Mouse (Mus musculus) bone marrow, adult 2 months (tissue): ENCODE data around the gene Kank1. TPM values are rescaled to one million over a fixed set of nuclear protein-coding genes. Genes with fewer than 3 reads are reported as not detected.

Experiments used
- H3K27ac ChIP-seq: fragments of 200-500 bp; 2 replicates; pipeline ENCODE4 v1.5.1; 2012; ENCODE audit warnings: low read depth, mild to moderate bottlenecking, control low read depth, inconsistent platforms, low read length; ENCODE audit not compliant: control insufficient read depth, poor library complexity, insufficient read depth
- H3K4me1 ChIP-seq: fragments of 200-500 bp; 2 replicates; pipeline ENCODE4 v1.6.1; 2011; ENCODE audit warnings: low read length; ENCODE audit not compliant: control insufficient read depth, insufficient read depth
- H3K4me3 ChIP-seq: fragments of 200-500 bp; replicated peaks from 2 replicates; pipeline ENCODE3; 2011; ENCODE audit warnings: mild to moderate bottlenecking, low read depth, low read length, control low read depth; ENCODE audit not compliant: control insufficient read depth
- CTCF ChIP-seq: fragments of 200-500 bp; IDR thresholded peaks from 2 replicates; pipeline ENCODE4 v1.5.1; 2011; ENCODE audit warnings: low read length, control low read depth; ENCODE audit not compliant: control insufficient read depth, insufficient read depth
- POLR2A ChIP-seq: fragments of 200-500 bp; IDR thresholded peaks from 2 replicates; pipeline ENCODE4 v1.6.1; 2011; ENCODE audit warnings: low read depth, mild to moderate bottlenecking, control low read depth, low read length, borderline replicate concordance; ENCODE audit not compliant: control insufficient read depth
- WGBS: fragments of 180-500 bp; shearing (Covaris S2); methylation state at CpG from one replicate; pipeline ENCODE4 v1.1.7; 2018; 5-methylcytosine and 5-hydroxymethylcytosine counted together
- polyA plus RNA-seq: library from polyadenylated mRNA; stranded (reverse); fragments of >200 nt; gene quantifications from 2 replicates; pipeline ENCODE4 v1.2.4, GENCODE M21; 2011; ENCODE audit warnings: low replicate concordance; ENCODE audit not compliant: missing spikeins, insufficient read depth, insufficient read length

The Kank1 gene
- polyA plus RNA-seq, 1 experiment = 6.8 TPM

GRCm38 (mm10) chr19:25415448-25415847, 178.7 kb downstream of the Kank1 start:
- 56% methylated on average over 5 of the region's 5 CpGs for WGBS
- H3K4me1 ChIP-seq = no peaks in the 10 kb centered on the region
- no peak for TF ChIP-seq POLR2A
- TF ChIP-seq CTCF = no peak
- no peak overlapping the region for H3K27ac ChIP-seq
- no peak overlapping the region for H3K4me3 ChIP-seq

DNA sequence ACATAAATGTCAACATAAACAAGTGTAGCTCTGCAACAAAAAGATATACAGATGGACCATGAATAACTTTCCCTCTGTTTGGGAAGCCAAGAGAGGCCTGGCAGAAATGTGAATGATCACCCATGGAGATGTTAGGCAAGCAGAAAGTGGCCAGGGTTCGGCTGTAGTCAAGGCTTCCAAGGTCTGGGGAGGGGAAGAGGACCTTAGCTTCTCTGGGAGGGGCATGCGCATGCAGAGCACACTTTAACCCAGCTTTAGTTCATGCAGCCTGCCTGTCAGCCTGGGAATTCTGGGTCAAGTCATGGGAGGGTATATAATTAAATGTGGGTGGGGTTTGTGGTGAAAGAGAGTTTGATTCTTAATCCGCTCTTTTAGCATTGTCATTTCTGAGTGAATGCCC, 180.9 kb downstream of the Kank1 start:
- Histone ChIP-seq H3K4me1 (no peaks in the 10 kb centered on the region), H3K27ac (no peak overlapping the region), H3K4me3 (no peak overlapping the region)
- 82% methylated on average over 3 of the region's 3 CpGs for WGBS
- TF ChIP-seq CTCF (no peak), POLR2A (no peak)

- Histone ChIP-seq H3K4me3 (no peak overlapping the region), H3K27ac (no peak overlapping the region), H3K4me1 (no peaks in the 10 kb centered on the region)
- TF ChIP-seq POLR2A = no peak
- TF ChIP-seq CTCF = no peak
- 68% methylated on average over 8 of the region's 8 CpGs for WGBS
Observed at GRCm38 (mm10) chr19:25419983-25420382, 183.2 kb downstream of the Kank1 start.

GRCm38 (mm10) chr19:25422096-25422495, 185.3 kb downstream of the Kank1 start:
- no peak overlapping the region for H3K4me3 ChIP-seq
- TF ChIP-seq POLR2A (no peak), CTCF (no peak)
- no peaks in the 10 kb centered on the region for H3K4me1 ChIP-seq
- 71% methylated on average over 7 of the region's 7 CpGs for WGBS
- H3K27ac ChIP-seq = no peak overlapping the region

GRCm38 (mm10) chr19:25423371-25423770, 186.6 kb downstream of the Kank1 start:
- Histone ChIP-seq H3K4me3 (no peak overlapping the region), H3K27ac (no peak overlapping the region), H3K4me1 (no peaks in the 10 kb centered on the region)
- TF ChIP-seq POLR2A (no peak), CTCF (no peak)
- 81% methylated on average over 5 of the region's 5 CpGs for WGBS

GRCm38 (mm10) chr19:25426431-25426830, 189.7 kb downstream of the Kank1 start:
- 78% methylated on average over 5 of the region's 5 CpGs for WGBS
- TF ChIP-seq POLR2A (no peak), CTCF (no peak)
- Histone ChIP-seq H3K27ac (no peak overlapping the region), H3K4me3 (no peak overlapping the region), H3K4me1 (no peaks in the 10 kb centered on the region)

- WGBS = 89% methylated on average over 17 of the region's 17 CpGs
- Histone ChIP-seq H3K4me3 (no peak overlapping the region), H3K4me1 (no peaks in the 10 kb centered on the region), H3K27ac (no peak overlapping the region)
- TF ChIP-seq POLR2A (no peak), CTCF (no peak)
Observed at GRCm38 (mm10) chr19:25427886-25428285, 191.1 kb downstream of the Kank1 start.

DNA sequence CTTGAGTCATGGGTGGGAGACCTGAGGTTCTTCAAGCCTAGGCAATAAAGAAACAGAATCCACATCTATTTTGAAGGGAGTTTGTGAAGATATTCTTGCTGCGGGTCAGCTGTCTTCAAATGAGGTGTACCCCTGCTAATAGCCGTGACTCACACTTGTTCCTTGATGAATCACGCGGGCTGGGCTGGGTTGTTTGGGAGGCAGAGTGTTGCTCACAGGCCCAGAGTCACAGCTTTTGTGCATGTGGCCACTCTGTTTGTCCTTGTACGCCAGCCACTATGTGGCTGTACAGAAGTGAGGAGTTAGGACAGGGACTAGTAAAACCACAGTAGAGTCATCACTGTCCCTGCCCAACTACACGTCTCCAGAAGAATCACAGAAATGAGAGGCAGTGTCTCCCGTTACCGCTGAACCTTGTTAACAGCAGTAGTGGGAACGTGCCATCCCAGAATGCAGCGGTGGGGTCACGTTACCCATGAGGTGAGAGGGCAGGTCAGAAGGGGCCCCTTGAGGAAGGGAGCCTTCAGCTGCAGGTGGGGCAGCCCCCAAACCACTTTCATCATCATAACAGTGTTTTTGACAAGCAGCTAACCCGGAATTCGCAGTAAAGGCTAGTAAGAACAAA, 191.7 kb downstream of the Kank1 start:
- TF ChIP-seq CTCF (no peak), POLR2A (no peak)
- Histone ChIP-seq H3K4me3 (no peak overlapping the region), H3K27ac (no peak overlapping the region), H3K4me1 (no peaks in the 10 kb centered on the region)
- WGBS = 86% methylated on average over 13 of the region's 13 CpGs

- H3K4me3 ChIP-seq = no peak overlapping the region
Observed at GRCm38 (mm10) chr19:25431431-25431830, 194.7 kb downstream of the Kank1 start.

More at GRCm38 (mm10) chr19:25431431-25431830, 194.7 kb downstream of the Kank1 start:
- H3K27ac ChIP-seq = no peak overlapping the region
- TF ChIP-seq POLR2A (no peak), CTCF (no peak)
- 57% methylated on average over 9 of the region's 9 CpGs for WGBS
- H3K4me1 ChIP-seq = no peaks in the 10 kb centered on the region
